Mouse (Mus musculus) ES-Bruce4 (cell line): ENCODE data around the gene Osbpl6. TPM values are rescaled to one million over a fixed set of nuclear protein-coding genes. Genes with fewer than 3 reads are reported as not detected.

ENCODE experiments used
- H3K27ac ChIP-seq: 2 replicates; pipeline ENCODE4 v1.5.1; 2012; ENCODE audit warnings: low read length, inconsistent platforms; ENCODE audit not compliant: insufficient read depth
- H3K27me3 ChIP-seq: 2 replicates; pipeline ENCODE4 v1.6.1; 2012; ENCODE audit warnings: mild to moderate bottlenecking, low read length, inconsistent platforms; ENCODE audit not compliant: control insufficient read depth, poor library complexity, insufficient read depth, severe bottlenecking
- H3K36me3 ChIP-seq: 2 replicates; pipeline ENCODE4 v1.6.1; 2012; ENCODE audit warnings: inconsistent platforms, mild to moderate bottlenecking, low read length, moderate library complexity; ENCODE audit not compliant: control insufficient read depth, poor library complexity, insufficient read depth, severe bottlenecking
- H3K4me1 ChIP-seq: one replicate; pipeline ENCODE4 v1.8.1; 2011; ENCODE audit warnings: low read length; ENCODE audit not compliant: control insufficient read depth, insufficient read depth
- H3K4me3 ChIP-seq: 2 replicates; pipeline ENCODE4 v1.5.1; 2011; ENCODE audit warnings: low read depth, mild to moderate bottlenecking, low read length
- H3K9ac ChIP-seq: 2 replicates; pipeline ENCODE4 v1.6.1; 2012; ENCODE audit warnings: low read depth, mild to moderate bottlenecking, inconsistent platforms; ENCODE audit not compliant: poor library complexity, severe bottlenecking
- H3K9me3 ChIP-seq: replicated peaks from 2 replicates; pipeline ENCODE4 v1.6.1; 2012; ENCODE audit warnings: mild to moderate bottlenecking, low read length, inconsistent platforms; ENCODE audit not compliant: control insufficient read depth, poor library complexity, insufficient read depth, severe bottlenecking
- CTCF ChIP-seq: IDR thresholded peaks from one replicate; pipeline ENCODE4 v1.8.1; 2011; ENCODE audit warnings: low read depth, low read length
- EP300 ChIP-seq: IDR thresholded peaks from 2 replicates; pipeline ENCODE4 v1.6.1; 2011; ENCODE audit warnings: low read depth, low read length; ENCODE audit not compliant: insufficient read depth
- POLR2A ChIP-seq: IDR thresholded peaks from one replicate; pipeline ENCODE4 v1.8.1; 2011; ENCODE audit warnings: low read length; ENCODE audit not compliant: insufficient read depth
- polyA plus RNA-seq: library from polyadenylated mRNA; stranded (reverse); fragments of >200 nt; gene quantifications from 2 replicates; pipeline ENCODE4 v1.2.4, GENCODE M21; 2011; ENCODE audit warnings: low read depth; ENCODE audit not compliant: missing spikeins, insufficient read depth, insufficient read length

The Osbpl6 gene
- polyA plus RNA-seq, 1 experiment = 6.6 TPM

DNA sequence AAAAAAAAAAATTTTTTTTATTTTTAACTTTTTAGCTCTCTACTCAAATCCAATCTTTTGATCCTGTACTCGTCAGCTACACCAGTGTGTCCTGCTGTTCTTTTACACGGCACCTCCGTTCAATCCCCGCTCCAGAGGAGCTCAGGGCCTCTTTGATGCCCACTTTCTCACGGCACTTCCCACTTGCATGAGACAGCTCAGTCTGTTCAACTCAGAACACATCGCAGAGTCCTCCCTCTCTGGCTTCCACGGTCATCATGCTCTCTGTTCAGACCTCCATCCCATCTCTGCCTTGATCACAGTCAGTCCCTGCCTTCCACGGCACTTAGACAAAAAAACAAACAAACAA, 63.4 kb downstream of the Osbpl6 start:
- Histone ChIP-seq H3K9ac (no peak overlapping the region), H3K27me3 (no peaks in the 10 kb centered on the region), H3K27ac (no peak overlapping the region), H3K4me1 (no peaks in the 10 kb centered on the region), H3K9me3 (no peaks in the 10 kb centered on the region), H3K4me3 (no peak overlapping the region), H3K36me3 (no peaks in the 10 kb centered on the region)
- no peak for TF ChIP-seq CTCF
- no peak for TF ChIP-seq POLR2A
- TF ChIP-seq EP300 = no peak

DNA sequence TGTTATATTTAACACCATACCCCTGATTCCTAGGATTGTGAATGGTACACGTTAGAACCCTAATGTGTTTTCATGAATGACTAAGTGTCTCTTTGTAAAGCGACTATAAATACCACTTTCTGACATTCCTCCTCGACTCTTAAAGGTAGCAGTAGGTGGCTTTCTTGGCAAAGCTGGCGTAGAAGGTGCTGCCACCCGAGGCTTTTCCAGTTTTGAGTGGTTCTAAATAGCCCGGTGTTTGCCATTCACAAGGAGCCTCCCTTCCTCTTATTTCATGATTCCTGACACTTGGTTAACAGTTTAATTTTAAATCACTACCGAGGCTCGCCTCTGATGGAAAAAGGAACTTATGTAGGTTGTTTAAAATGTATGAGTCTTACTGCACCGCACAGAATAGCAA, 64.1 kb downstream of the Osbpl6 start:
- Histone ChIP-seq H3K27ac (no peak overlapping the region), H3K4me3 (no peak overlapping the region), H3K9me3 (no peaks in the 10 kb centered on the region), H3K4me1 (no peaks in the 10 kb centered on the region), H3K9ac (no peak overlapping the region), H3K27me3 (no peaks in the 10 kb centered on the region), H3K36me3 (no peaks in the 10 kb centered on the region)
- TF ChIP-seq POLR2A (no peak), EP300 (no peak), CTCF (no peak)

GRCm38 (mm10) chr2:76475788-76476187, 69.5 kb downstream of the Osbpl6 start:
- H3K9me3 ChIP-seq = no peaks in the 10 kb centered on the region
- H3K4me3 ChIP-seq = no peak overlapping the region
- no peaks in the 10 kb centered on the region for H3K27me3 ChIP-seq
- no peak overlapping the region for H3K27ac ChIP-seq
- no peaks in the 10 kb centered on the region for H3K36me3 ChIP-seq
- TF ChIP-seq CTCF (no peak), POLR2A (no peak), EP300 (no peak)
- H3K4me1 ChIP-seq = no peaks in the 10 kb centered on the region
- H3K9ac ChIP-seq = no peak overlapping the region

DNA sequence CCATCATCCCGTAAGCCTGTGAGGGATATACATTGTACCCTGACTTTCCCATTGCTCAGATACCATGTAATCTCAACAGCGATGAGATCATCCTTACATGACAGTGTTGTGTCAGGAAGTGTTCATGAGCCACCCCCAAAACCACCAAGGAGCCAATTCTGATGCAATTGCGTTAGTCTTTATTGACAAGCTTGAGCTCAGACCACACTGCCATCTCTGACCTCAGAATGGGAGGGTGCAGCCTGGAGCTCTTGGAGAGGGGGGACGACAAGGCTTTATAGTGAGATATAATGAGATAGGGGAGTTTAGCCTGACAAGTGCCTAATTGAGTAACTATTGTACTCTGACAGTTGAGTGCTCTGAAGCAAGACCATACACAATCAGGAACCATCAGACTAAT, 82.5 kb downstream of the Osbpl6 start:
- H3K4me1 ChIP-seq = no peaks in the 10 kb centered on the region

GRCm38 (mm10) chr2:76490198-76490597, 83.9 kb downstream of the Osbpl6 start:
- Histone ChIP-seq H3K27ac (no peak overlapping the region), H3K4me1 (no peaks in the 10 kb centered on the region), H3K9me3 (no peaks in the 10 kb centered on the region), H3K36me3 (no peaks in the 10 kb centered on the region), H3K27me3 (no peaks in the 10 kb centered on the region), H3K4me3 (no peak overlapping the region), H3K9ac (no peak overlapping the region)
- no peak for TF ChIP-seq CTCF
- TF ChIP-seq EP300 = no peak
- no peak for TF ChIP-seq POLR2A

More for the DNA sequence above, 82.5 kb downstream of the Osbpl6 start:
- no peaks in the 10 kb centered on the region for H3K9me3 ChIP-seq
- H3K4me3 ChIP-seq = no peak overlapping the region
- H3K27ac ChIP-seq = no peak overlapping the region
- no peaks in the 10 kb centered on the region for H3K36me3 ChIP-seq
- TF ChIP-seq POLR2A = no peak
- TF ChIP-seq CTCF = no peak
- TF ChIP-seq EP300 = no peak
- no peak overlapping the region for H3K9ac ChIP-seq
- H3K27me3 ChIP-seq = no peaks in the 10 kb centered on the region

GRCm38 (mm10) chr2:76491371-76491770, 85.1 kb downstream of the Osbpl6 start:
- no peak overlapping the region for H3K27ac ChIP-seq
- H3K4me3 ChIP-seq = no peak overlapping the region
- H3K9ac ChIP-seq = no peak overlapping the region
- no peaks in the 10 kb centered on the region for H3K9me3 ChIP-seq
- no peak for TF ChIP-seq CTCF
- no peak for TF ChIP-seq EP300
- no peak for TF ChIP-seq POLR2A
- H3K4me1 ChIP-seq = no peaks in the 10 kb centered on the region
- no peaks in the 10 kb centered on the region for H3K36me3 ChIP-seq
- no peaks in the 10 kb centered on the region for H3K27me3 ChIP-seq

DNA sequence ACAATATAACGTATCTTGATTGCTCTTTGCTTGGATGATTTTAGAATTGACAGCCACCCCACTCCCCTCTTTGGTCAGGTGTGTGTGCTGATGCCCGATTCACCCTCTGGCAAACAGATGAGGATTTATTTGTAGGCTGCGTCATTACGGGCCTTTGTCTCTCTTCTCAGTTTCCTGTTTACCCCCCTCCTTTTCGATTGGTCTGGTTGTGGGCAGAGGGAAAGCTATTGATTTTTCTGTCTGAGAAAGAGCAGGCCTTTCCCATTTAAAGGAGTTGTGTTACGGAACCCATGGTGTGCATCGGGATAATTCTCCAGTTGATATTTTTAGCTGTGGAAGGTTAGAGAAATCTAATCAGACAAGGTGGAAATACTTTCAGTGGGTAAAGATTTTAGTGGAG, 85.9 kb downstream of the Osbpl6 start:
- Histone ChIP-seq H3K9me3 (no peaks in the 10 kb centered on the region), H3K9ac (no peak overlapping the region), H3K27ac (no peak overlapping the region), H3K4me3 (no peak overlapping the region), H3K4me1 (no peaks in the 10 kb centered on the region), H3K27me3 (no peaks in the 10 kb centered on the region), H3K36me3 (no peaks in the 10 kb centered on the region)
- TF ChIP-seq EP300 (no peak), CTCF (no peak), POLR2A (no peak)
